Mouse (Mus musculus) lung, adult 2 months (tissue): ENCODE results near the gene Chd9. TPM values are rescaled to one million over a fixed set of nuclear protein-coding genes. Genes with fewer than 3 reads are reported as not detected.

Experiments
- DNase-seq: peaks from one replicate; pipeline ENCODE4 v3.0.0; 2022
- H3K4me1 ChIP-seq: fragments of 200-500 bp; 2 replicates; pipeline ENCODE4 v1.6.1; 2011; ENCODE audit warnings: low read length; ENCODE audit not compliant: control insufficient read depth, insufficient read depth
- H3K4me3 ChIP-seq: fragments of 200-500 bp; replicated peaks from 2 replicates; pipeline ENCODE3; 2011; ENCODE audit warnings: low read depth, mild to moderate bottlenecking, control low read depth, low read length; ENCODE audit errors: extremely low read depth
- CTCF ChIP-seq: fragments of 200-500 bp; IDR thresholded peaks from 2 replicates; pipeline ENCODE4 v1.5.1; 2011; ENCODE audit warnings: mild to moderate bottlenecking, low read length, control low read depth; ENCODE audit not compliant: insufficient read depth
- POLR2A ChIP-seq: fragments of 200-500 bp; IDR thresholded peaks from 2 replicates; pipeline ENCODE4 v1.6.1; 2011; ENCODE audit warnings: low read depth, mild to moderate bottlenecking, control low read depth, low read length, borderline replicate concordance; ENCODE audit errors: extremely low read depth
- WGBS: fragments of 180-500 bp; shearing (Covaris S2); methylation state at CpG from one replicate; pipeline ENCODE4 v1.1.7; 2018; 5-methylcytosine and 5-hydroxymethylcytosine counted together
- polyA plus RNA-seq: library from polyadenylated mRNA; depleted of rRNA; stranded (reverse); fragments of >200 nt; gene quantifications from 2 replicates; pipeline ENCODE4 v1.2.3, GENCODE M21; 2012

Gene Chd9
- polyA plus RNA-seq, 1 experiment = 129 TPM

DNA sequence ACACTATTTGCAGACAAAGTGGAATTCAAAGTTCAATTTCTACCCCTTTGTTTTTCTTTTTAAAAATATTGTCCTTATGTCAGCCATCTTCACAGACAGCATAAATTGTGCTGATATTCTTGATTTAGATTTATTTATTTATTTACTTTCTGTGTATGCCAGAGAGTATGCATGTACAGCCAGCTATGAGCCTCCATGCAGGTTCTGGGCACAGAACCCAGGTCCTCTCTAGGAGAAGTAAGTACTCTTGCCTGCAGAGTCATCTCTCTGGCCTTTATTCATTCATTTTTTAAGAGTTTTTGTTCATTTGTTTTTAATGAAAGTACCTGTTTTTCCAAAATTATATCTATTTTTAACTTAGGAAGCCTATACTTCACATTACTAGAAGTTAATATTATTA lies 129.6 kb downstream of the Chd9 start:
- no peak for DNase-seq
- Histone ChIP-seq H3K4me1 (peaks cover 4% of the 10 kb centered on the region), H3K4me3 (no peak overlapping the region)
- TF ChIP-seq CTCF = no peak
- no peak for TF ChIP-seq POLR2A

DNA sequence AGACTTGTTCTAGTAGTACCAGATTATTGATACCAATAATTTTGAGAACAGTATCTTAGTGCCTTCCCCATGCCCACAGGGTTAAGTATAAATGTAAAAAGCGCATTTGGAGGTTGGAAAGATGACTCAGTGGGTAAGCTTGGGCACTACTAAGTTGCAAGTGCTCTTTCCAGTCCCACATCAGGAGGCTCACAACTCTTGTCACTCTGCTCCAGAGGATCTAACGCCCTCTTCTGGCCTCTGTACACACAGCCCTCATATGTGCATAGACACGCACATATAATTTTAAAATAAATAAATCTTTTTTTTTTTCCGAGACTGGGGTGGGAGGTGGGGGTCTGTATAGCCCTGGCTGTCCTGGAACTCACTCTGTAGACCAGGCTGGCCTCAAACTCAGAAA lies 131.6 kb downstream of the Chd9 start:
- Histone ChIP-seq H3K4me3 (no peak overlapping the region), H3K4me1 (peaks cover 4% of the 10 kb centered on the region)
- DNase-seq = no peak
- TF ChIP-seq POLR2A (no peak), CTCF (no peak)
- WGBS = 91% methylated on average over 4 of the region's 4 CpGs

DNA sequence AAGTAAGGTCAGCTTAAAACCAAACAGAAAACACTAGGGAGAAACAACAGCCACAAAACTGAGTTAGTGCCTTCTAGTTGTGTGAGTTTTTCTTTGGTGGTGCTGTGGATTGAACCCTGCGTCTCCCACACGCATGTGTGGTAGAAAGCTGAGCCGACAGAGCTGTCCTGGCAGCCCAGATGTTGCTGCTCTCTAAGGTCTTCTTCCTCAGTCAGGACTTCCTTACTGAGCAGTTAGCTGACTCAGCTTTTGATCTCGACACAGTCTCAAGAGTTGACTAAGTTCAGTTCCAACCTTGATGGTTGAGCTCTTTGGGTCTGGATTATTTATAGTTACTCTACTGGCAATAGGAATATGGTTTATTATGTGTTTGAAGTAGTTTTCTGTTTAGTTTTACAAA lies 133.5 kb downstream of the Chd9 start:
- no peak for TF ChIP-seq POLR2A
- no peak for TF ChIP-seq CTCF
- 44% methylated on average over 4 of the region's 4 CpGs for WGBS
- Histone ChIP-seq H3K4me3 (no peak overlapping the region), H3K4me1 (peaks cover 2% of the 10 kb centered on the region; the same call in 1 of the 2 replicates)
- no peak for DNase-seq

DNA sequence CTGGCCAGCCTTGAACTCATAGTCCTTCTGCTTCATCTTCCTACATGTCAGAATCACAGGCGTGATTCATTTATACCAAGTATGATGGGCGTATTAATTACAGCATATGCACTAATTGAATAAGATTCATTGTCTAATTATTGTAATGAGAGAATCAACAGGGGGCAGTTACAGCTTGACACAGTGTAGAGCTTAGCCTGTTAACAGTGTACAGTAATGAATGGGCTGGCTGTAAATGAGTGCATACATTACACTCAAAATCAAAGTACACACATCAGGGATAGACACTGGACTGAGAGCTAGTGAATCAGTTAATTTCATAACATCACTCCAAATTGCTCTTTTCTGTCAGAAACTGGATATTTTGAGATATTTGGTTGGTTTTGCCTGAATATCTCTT lies 135.9 kb downstream of the Chd9 start:
- Histone ChIP-seq H3K4me1 (peaks cover 2% of the 10 kb centered on the region; the same call in 1 of the 2 replicates), H3K4me3 (no peak overlapping the region)
- 92% methylated on average over 2 of the region's 2 CpGs for WGBS
- no peak for TF ChIP-seq POLR2A
- no peak for TF ChIP-seq CTCF
- DNase-seq = no peak

DNA sequence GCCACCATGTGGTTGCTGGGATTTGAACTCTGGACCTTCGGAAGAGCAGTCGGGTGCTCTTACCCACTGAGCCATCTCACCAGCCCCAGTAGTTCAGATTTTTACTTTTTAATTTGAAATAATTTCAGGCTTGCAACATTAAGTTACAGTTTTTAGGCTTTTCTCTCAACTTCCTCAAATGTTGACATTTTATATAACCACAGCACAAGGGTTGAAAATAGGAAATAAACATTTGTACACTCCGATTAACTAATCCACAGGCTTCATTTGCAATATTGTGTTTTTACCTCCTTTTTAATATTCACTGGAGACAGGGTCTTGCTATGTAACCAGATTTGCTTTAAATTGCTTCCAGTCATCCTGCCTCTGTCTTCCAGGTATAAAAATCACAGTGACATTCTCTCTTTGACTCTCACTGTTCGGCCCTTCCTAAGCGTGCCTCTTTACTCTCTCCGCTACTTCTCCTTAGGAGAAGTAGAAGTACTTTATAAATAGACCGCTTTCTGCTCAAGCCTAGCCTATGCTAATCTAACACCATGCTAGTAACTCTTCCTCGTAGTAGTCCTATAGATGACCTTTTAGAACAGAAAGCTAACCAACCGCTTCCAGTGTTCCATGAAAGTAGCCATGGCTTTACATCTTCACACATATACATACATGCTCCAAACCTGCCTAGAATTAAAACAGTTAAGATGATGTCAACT lies 137.5 kb downstream of the Chd9 start:
- WGBS = 83% methylated on average over 9 of the region's 9 CpGs
- Histone ChIP-seq H3K4me1 (peaks cover 2% of the 10 kb centered on the region; the same call in 1 of the 2 replicates), H3K4me3 (no peak overlapping the region)
- TF ChIP-seq POLR2A (no peak), CTCF (no peak)
- DNase-seq = no peak

DNA sequence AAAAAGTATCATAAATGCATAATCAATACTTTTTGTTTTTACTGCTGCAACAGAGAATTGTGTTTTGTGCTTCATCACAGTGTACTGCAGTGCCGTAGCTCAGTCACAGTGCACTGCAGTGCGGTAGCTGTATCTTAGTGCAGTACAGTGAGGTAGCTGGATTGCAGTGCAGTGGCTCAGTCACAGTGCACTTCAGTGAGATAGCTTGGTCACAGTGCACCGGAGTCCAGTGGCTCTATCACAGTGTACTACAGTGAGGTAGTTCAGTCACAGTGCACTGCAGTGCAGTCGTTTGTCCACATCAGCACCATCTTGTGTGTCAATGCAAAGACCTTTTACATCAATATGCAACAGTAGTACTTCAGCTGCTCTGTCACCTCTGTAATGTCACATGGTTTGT lies 140.2 kb downstream of the Chd9 start:
- 92% methylated on average over 4 of the region's 4 CpGs for WGBS
- Histone ChIP-seq H3K4me3 (no peak overlapping the region), H3K4me1 (no peaks in the 10 kb centered on the region)
- TF ChIP-seq POLR2A (no peak), CTCF (no peak)
- no peak for DNase-seq

DNA sequence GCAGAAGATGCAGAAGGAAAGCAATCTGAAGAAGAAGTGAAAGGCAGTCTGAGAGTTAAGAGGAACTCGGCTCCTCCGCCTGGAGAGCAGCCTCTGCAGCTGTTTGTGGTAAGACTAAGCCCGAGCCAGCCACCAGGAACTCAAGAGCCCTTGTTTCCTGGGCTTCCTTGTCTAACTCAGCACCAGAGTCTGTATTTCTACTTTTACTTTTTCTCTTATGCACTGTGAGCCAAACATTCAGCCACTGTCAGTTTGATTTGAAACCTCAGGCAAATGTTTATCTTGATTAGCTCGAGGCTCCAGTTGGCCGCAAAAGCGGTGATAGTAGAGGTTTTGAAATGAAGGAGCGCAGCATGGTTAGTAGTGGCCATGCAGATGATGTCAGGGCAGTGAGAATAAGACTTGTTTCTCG lies 148.8 kb downstream of the Chd9 start:
- WGBS = 51% methylated on average over 8 of the region's 8 CpGs
- no peaks in the 10 kb centered on the region for H3K4me1 ChIP-seq
- no peak overlapping the region for H3K4me3 ChIP-seq
- TF ChIP-seq POLR2A (no peak), CTCF (no peak)
- DNase-seq = no peak

DNA sequence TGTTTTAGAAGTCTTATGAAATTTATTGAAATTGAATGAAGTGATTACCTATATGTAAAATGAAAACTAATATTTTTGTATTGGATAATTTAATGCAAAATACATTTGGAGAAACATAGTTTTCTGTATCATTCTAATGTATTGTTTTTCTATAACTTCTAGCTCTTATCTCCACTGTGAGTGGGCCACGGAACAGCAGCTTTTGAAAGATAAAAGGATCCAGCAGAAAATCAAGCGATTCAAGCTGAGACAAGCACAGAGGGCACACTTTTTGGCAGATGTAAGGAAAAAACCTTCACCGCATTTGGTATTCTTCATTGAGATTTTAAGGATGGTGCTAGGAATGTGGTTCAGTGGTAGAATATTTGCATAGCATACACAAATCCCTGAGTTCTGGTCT lies 150.6 kb downstream of the Chd9 start:
- no peak for DNase-seq
- WGBS = 89% methylated on average over 3 of the region's 3 CpGs
- no peak for TF ChIP-seq CTCF
- TF ChIP-seq POLR2A = no peak
- Histone ChIP-seq H3K4me1 (no peaks in the 10 kb centered on the region), H3K4me3 (no peak overlapping the region)

DNA sequence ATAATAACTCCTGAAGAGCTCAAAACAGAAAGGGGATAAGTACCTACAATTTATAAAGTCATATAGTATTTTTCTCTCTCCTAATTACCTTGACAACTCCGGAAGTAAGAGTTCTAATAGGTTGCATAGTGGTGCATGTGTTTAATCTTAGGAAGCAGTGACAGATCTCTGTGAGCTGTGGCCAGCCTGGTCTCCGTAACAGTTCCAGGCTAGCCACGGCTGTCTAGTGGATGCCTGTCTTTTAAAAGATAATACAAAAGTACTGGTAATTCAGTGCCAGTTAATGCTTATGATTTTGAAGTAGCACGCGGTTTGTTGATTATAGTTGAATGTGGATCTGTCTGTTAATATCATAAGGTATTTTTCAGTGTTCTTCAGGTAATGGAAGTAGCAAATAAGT lies 151.1 kb downstream of the Chd9 start:
- no peak for DNase-seq
- TF ChIP-seq CTCF (no peak), POLR2A (no peak)
- Histone ChIP-seq H3K4me1 (no peaks in the 10 kb centered on the region), H3K4me3 (no peak overlapping the region)
- 96% methylated on average over 5 of the region's 5 CpGs for WGBS

DNA sequence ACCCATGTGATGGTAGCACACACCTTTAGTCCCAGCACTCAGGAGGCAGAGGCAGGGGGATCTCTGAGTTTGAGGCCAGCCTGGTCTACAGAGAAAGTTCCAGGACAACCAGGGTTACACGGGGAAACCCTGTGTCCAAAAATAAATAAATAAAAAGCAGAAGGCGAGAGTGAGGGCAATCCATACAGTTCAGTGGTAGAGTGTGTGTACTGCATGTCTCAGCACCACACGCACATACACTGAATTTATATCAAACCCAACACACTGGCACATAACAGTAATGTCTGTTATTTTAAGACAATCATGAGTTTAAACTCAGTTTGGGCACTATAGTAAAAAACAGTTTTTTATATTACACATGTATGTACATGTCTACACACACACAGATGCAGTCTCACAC lies 153.9 kb downstream of the Chd9 start:
- no peak for DNase-seq
- no peak for TF ChIP-seq POLR2A
- no peak for TF ChIP-seq CTCF
- 83% methylated on average over 3 of the region's 3 CpGs for WGBS
- no peaks in the 10 kb centered on the region for H3K4me1 ChIP-seq
- no peak overlapping the region for H3K4me3 ChIP-seq
